Mouse (Mus musculus) ES-Bruce4 (cell line): Measurements from ENCODE around the gene Dok3.

ENCODE experiments used
- CTCF ChIP-seq: IDR thresholded peaks from one replicate; pipeline ENCODE4 v1.8.1; 2011; ENCODE audit warnings: low read depth, low read length
- POLR2A ChIP-seq: IDR thresholded peaks from one replicate; pipeline ENCODE4 v1.8.1; 2011; ENCODE audit warnings: low read length; ENCODE audit not compliant: insufficient read depth

DNA sequence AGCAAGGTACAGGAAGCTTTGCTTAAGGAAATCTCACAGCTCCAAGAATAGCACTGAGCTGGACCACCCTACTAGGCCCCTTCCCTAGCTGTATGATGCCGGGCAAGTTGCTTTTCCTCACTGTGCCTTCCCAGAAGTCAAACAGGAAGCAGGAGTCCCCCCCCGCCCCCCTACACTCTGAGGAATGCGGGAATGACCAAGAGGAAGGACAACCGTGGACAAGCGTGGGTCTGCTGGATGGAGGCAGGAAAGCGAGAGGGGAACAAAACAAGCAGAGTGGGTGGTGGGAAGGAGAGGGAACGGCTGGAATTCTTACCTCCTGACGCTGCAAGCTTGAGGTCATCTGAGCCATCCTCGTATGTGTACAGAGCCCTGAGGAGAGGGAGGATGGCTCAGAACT is 46.0 kb downstream of the Dok3 start:
- no peak for TF ChIP-seq CTCF
- TF ChIP-seq POLR2A, result no peak
